Mouse (Mus musculus): ENCODE results near the gene Obscn. TPM values are rescaled to one million over a fixed set of nuclear protein-coding genes. Genes with fewer than 3 reads are reported as not detected.
A peak's percentile ranks its signal among the peaks of the same experiment; 100 is the strongest.
"Not testable (repeated sequence)": the region's sequence is repeated elsewhere in the genome, so short reads cannot be mapped to it uniquely, and the experiment has no call there.

The Obscn gene
- polyA plus RNA-seq, 1 experiment from 2014 or later: 3.0 TPM

GRCm38 (mm10) chr11:58957226-58957914, 178.8 kb downstream of the Obscn start:
- WGBS: 80% methylated on average over 5 of the region's 5 CpGs
- Histone ChIP-seq H3K36me3 (ENCODE audit: control insufficient read depth, insufficient read depth, low read length) (0 out of 2 replicates have a peak, but pooled peaks cover 2% of the 10 kb centered on the region), H3K9ac (ENCODE audit: low read length) (peak overlapping the region; percentile 95; the same call in 1 of the 2 replicates), H3K9me3 (ENCODE audit: control insufficient read depth, low read length) (peaks cover 8% of the 10 kb centered on the region), H3K27me3 (ENCODE audit: control insufficient read depth, insufficient read depth, low read depth, low read length) (peaks cover 10% of the 10 kb centered on the region; the same call in 1 of the 2 replicates), H3K27ac (ENCODE audit: low read length) (no peak overlapping the region), H3K4me2 (ENCODE audit: low read depth, low read length) (peak overlapping the region; percentile 90; the same call in 1 of the 2 replicates), H3K4me1 (replicated peaks; ENCODE audit: control insufficient read depth, insufficient read depth, low read length) (peaks cover 28% of the 10 kb centered on the region), H3K4me3 (ENCODE audit: low read length) (peak overlapping the region; percentile 85)
- ATAC-seq (ENCODE audit: low read depth): no peak

- ATAC-seq (ENCODE audit: low read depth): no peak
- Histone ChIP-seq H3K4me2 (ENCODE audit: low read depth, low read length) (peak overlapping the region; percentile 90), H3K27me3 (ENCODE audit: control insufficient read depth, insufficient read depth, low read depth, low read length) (peaks cover 8% of the 10 kb centered on the region), H3K9ac (ENCODE audit: low read length) (peak overlapping the region; percentile 95), H3K36me3 (ENCODE audit: control insufficient read depth, insufficient read depth, low read length) (0 out of 2 replicates have a peak, but pooled peaks cover 2% of the 10 kb centered on the region), H3K4me3 (ENCODE audit: low read length) (peak overlapping the region; percentile 85), H3K27ac (ENCODE audit: low read length) (peak overlapping the region; percentile 99), H3K4me1 (replicated peaks; ENCODE audit: control insufficient read depth, insufficient read depth, low read length) (peaks cover 28% of the 10 kb centered on the region), H3K9me3 (ENCODE audit: control insufficient read depth, low read length) (no peaks in the 10 kb centered on the region)
- 19% methylated on average over 8 of the region's 8 CpGs for WGBS
These were observed 180.3 kb downstream of the Obscn start for GRCm38 (mm10) chr11:58955868-58956257.

GRCm38 (mm10) chr11:58955143-58955867, 180.9 kb downstream of the Obscn start:
- no peak; the same call in 1 of the 2 replicates for ATAC-seq (ENCODE audit: low read depth)
- H3K4me1 ChIP-seq (replicated peaks; ENCODE audit: control insufficient read depth, insufficient read depth, low read length): peaks cover 27% of the 10 kb centered on the region
- H3K36me3 ChIP-seq (ENCODE audit: control insufficient read depth, insufficient read depth, low read length): 0 out of 2 replicates have a peak, but pooled peaks cover 2% of the 10 kb centered on the region
- H3K9me3 ChIP-seq (ENCODE audit: control insufficient read depth, low read length): no peaks in the 10 kb centered on the region
- peaks cover 10% of the 10 kb centered on the region for H3K27me3 ChIP-seq (ENCODE audit: control insufficient read depth, insufficient read depth, low read depth, low read length)
- peak overlapping the region; percentile 99 for H3K27ac ChIP-seq (ENCODE audit: low read length)
- H3K9ac ChIP-seq (ENCODE audit: low read length): peak overlapping the region; percentile 95
- H3K4me2 ChIP-seq (ENCODE audit: low read depth, low read length): peak overlapping the region; percentile 90
- peak overlapping the region; percentile 85 for H3K4me3 ChIP-seq (ENCODE audit: low read length)
- WGBS: 0% methylated on average over 20 of the region's 20 CpGs

GRCm38 (mm10) chr11:58954420-58955142, 181.6 kb downstream of the Obscn start, which contains the start of the genes Hist3h2a and Trim17:
Gene Hist3h2a, plus strand, starts transcription at chr11:58954685.
Gene Trim17, plus strand, starts transcription at chr11:58954685.
- ATAC-seq (ENCODE audit: low read depth): peak; percentile 95
- under 1% methylated on average over 49 of the region's 49 CpGs for WGBS

GRCm38 (mm10) chr11:58954170-58954419, 182.1 kb downstream of the Obscn start:
- ATAC-seq (ENCODE audit: low read depth); H3K9me3 ChIP-seq (ENCODE audit: control insufficient read depth, low read length); H3K36me3 ChIP-seq (ENCODE audit: control insufficient read depth, insufficient read depth, low read length): not testable (repeated sequence)
- Histone ChIP-seq H3K4me2 (ENCODE audit: low read depth, low read length) (peak overlapping the region; percentile 62), H3K4me3 (ENCODE audit: low read length) (peak overlapping the region; percentile 85), H3K9ac (ENCODE audit: low read length) (peak overlapping the region; percentile 75), H3K27ac (ENCODE audit: low read length) (peak overlapping the region; percentile 99), H3K4me1 (replicated peaks; ENCODE audit: control insufficient read depth, insufficient read depth, low read length) (peaks cover 19% of the 10 kb centered on the region), H3K27me3 (ENCODE audit: control insufficient read depth, insufficient read depth, low read depth, low read length) (peaks cover 16% of the 10 kb centered on the region)
- WGBS: 1% methylated on average over 14 of the region's 17 CpGs

More at GRCm38 (mm10) chr11:58954420-58955142, 181.6 kb downstream of the Obscn start, which contains the start of the genes Hist3h2a and Trim17:
- H3K27me3 ChIP-seq (ENCODE audit: control insufficient read depth, insufficient read depth, low read depth, low read length): peaks cover 12% of the 10 kb centered on the region
- H3K27ac ChIP-seq (ENCODE audit: low read length): peak within 1 kb of the TSS; percentile 99
- peak within 1 kb of the TSS; percentile 95 for H3K9ac ChIP-seq (ENCODE audit: low read length)
- 0 out of 2 replicates have a peak, but pooled peaks cover 2% of the 10 kb centered on the region for H3K36me3 ChIP-seq (ENCODE audit: control insufficient read depth, insufficient read depth, low read length)
- peak within 1 kb of the TSS; percentile 90 for H3K4me2 ChIP-seq (ENCODE audit: low read depth, low read length)
- no peaks in the 10 kb centered on the region for H3K9me3 ChIP-seq (ENCODE audit: control insufficient read depth, low read length)
- peaks cover 23% of the 10 kb centered on the region for H3K4me1 ChIP-seq (replicated peaks; ENCODE audit: control insufficient read depth, insufficient read depth, low read length)
- H3K4me3 ChIP-seq (ENCODE audit: low read length): peak within 1 kb of the TSS; percentile 85

GRCm38 (mm10) chr11:58953351-58954169, 182.6 kb downstream of the Obscn start:
- Histone ChIP-seq H3K27me3 (ENCODE audit: control insufficient read depth, insufficient read depth, low read depth, low read length) (peaks cover 17% of the 10 kb centered on the region), H3K9me3 (ENCODE audit: control insufficient read depth, low read length) (no peaks in the 10 kb centered on the region), H3K27ac (ENCODE audit: low read length) (peak overlapping the region; percentile 99), H3K4me1 (replicated peaks; ENCODE audit: control insufficient read depth, insufficient read depth, low read length) (peaks cover 19% of the 10 kb centered on the region), H3K4me2 (ENCODE audit: low read depth, low read length) (peak overlapping the region; percentile 62), H3K4me3 (ENCODE audit: low read length) (peak overlapping the region; percentile 85), H3K9ac (ENCODE audit: low read length) (peak overlapping the region; percentile 75), H3K36me3 (ENCODE audit: control insufficient read depth, insufficient read depth, low read length) (0 out of 2 replicates have a peak, but pooled peaks cover 2% of the 10 kb centered on the region)
- WGBS: under 1% methylated on average over 33 of the region's 33 CpGs
- ATAC-seq (ENCODE audit: low read depth): peak; percentile 21

GRCm38 (mm10) chr11:58951210-58951609, 185.0 kb downstream of the Obscn start:
- H3K4me3 ChIP-seq (ENCODE audit: low read length): no peak overlapping the region
- H3K9me3 ChIP-seq (ENCODE audit: control insufficient read depth, low read length): no peaks in the 10 kb centered on the region
- 65% methylated on average over 5 of the region's 5 CpGs for WGBS
- no peak overlapping the region for H3K27ac ChIP-seq (ENCODE audit: low read length)
- peaks cover 21% of the 10 kb centered on the region for H3K27me3 ChIP-seq (ENCODE audit: control insufficient read depth, insufficient read depth, low read depth, low read length)
- H3K36me3 ChIP-seq (ENCODE audit: control insufficient read depth, insufficient read depth, low read length): no peaks in the 10 kb centered on the region
- H3K9ac ChIP-seq (ENCODE audit: low read length): no peak overlapping the region
- peaks cover 6% of the 10 kb centered on the region for H3K4me1 ChIP-seq (replicated peaks; ENCODE audit: control insufficient read depth, insufficient read depth, low read length)
- no peak for ATAC-seq (ENCODE audit: low read depth)
- H3K4me2 ChIP-seq (ENCODE audit: low read depth, low read length): no peak overlapping the region

Measured in lung, embryonic 16.5 days (tissue).